Mouse (Mus musculus) urinary bladder, postnatal 36 days (tissue): Measurements from ENCODE around the gene Clybl.

Experiments
- DNase-seq, 2 experiments: peaks; one replicate each; pipeline ENCODE4 v3.0.0; 2022; ENCODE audit warnings: low spot score in 2 of 2, mixed read lengths in 1 of 2

Clybl gene

DNA sequence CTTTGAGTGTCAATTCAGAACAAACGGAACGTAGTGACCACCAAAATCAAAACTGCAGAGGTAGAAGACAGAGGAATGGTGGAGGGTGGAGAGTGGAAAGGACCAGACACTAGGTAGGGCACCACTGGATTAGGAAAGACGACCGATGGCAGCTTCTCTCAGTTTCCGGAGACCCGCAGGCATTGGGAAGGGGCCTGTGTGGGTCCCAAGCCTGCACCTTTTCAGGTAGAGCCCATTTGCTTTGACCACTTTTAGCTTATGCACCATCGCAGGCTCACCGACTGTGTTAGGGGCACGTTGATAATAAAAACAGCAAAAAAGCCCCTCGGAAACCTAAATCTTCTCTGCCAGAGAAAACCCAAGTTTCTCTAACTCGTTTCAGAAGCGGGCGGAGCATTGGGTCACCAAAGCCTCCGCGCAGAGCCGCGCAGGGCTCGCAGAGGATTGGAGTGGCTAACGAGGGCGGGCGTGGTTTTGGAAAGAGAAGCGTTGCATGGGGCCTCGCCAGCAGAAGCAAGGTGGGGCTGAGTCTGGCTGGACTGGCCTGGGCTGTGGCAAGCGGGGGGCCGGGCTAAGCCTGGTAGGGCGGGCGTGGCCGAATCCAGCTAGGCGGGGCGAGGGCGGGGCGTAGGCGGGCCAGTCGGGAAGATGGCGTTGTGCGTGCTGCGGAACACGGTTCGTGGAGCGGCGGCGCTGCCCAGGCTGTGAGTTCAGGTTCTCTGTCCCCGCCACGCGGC lies at the start of gene Clybl:
Gene Clybl, plus strand, starts transcription at position 627 of the 737 bp plus-strand sequence.
- peak; percentile 98 to 99 for DNase-seq

DNA sequence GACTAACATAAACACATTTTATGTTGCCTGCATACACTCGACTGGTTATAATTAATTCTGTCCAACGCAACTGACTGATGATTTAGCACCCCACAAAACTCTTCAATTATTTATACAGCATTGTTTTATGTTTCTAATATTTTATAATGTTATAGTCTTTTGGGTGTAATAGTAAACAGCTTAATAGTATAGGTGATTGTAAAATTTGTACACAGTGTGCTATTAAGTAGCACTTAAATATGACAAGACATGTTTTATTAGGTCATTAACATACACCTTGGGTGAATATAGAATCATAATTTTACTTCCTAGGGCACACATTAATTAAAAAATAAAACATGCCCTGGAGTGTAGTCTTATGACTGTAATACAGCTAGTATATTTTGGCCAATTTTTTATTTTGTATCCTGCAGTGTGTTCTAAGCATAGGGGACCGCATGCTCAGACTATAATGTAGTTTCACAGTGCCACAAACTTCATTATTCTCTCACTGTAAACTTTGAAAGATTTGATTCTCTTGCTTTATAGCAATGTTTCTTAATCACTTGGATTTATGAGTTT lies 45.1 kb upstream of the Clybl start:
- DNase-seq: no peak

DNA sequence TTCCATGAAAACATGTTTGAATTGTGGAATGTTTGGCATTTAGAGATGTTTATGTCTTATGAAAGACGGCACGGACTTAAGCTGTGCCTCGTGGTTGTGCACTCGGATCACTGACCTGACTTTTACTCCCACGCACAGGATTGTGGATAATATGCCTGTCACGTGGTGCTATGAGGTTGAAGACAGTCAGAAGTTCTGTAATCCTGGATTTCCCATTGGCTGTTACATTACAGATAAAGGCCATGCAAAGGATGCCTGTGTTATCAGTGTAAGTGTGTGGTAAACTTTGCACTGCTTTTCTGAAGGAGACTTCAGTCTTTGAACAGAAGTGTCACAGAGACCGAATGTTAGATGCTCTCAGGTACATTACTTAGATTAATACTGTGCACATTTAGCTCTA lies 44.3 kb upstream of the Clybl start:
- DNase-seq: no peak

DNA sequence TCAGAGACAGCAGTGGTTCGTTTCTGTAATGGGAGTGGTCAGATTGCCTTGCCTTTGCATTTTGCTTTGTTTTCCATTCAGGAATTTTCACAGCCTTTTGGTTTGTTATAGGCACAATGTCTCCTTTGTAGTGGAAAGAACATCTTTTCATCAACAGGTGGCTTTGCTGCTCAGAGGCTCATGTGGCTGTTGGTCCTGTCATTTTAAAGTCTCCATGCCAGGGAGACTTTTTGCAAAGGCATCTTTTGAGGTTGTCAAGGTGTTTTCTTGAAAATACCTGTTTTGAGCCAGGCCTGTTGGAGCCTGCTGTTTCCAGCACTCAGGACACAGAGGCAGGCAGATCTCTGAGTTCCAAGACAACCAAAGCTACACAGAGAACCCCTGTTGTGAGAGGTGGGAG lies 41.4 kb upstream of the Clybl start:
- no peak for DNase-seq

DNA sequence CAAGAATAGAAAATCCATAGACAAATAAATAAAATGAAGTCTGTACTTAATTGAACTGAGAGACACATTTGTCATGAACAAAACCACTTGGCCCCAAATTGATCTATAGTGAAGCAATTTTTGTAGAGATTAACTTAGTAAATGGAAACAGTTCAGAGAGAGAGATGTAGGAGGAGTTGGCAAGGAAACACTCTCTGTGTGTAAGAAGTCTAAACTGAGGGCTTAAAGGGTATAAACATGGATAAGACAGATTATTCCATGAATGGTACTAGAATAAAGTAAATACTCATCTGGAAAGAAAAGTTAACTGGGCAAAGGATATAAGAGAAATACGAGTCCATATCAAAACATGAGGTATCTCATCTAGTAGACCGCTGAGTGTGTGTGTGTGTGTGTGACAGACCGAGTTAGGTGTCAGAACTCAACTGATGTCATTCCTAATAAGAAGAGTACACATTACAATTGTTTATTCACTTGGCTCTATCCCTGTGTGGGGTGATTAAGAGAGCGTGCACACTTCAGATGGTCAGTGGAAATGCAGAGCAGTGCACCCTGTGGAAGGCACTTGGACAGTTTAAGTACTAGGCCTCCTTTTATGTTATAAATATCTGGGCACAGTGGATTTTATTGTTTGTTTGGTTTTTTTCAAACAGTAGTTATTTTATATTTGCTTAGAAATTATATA lies 37.8 kb upstream of the Clybl start:
- no peak for DNase-seq

DNA sequence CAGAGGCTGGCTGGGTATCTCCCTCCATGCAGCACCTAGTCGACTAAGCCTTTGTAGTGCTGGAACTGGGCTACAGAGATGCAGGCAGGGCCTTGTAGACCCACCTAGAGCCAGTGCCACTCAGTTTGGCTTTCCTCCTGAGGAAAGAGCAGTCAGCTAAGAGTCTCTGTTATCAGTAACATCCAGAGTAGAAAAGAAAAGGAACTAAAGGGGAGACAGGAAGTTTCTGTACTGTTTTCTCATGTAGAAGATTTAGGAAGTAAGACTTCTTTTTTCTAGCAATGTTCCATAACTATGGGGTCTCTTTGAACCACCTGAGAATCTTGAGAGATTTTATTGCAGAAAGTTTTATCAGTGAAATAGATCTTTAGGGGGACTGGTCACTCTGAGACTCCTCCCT lies 36.1 kb upstream of the Clybl start:
- DNase-seq: no peak

DNA sequence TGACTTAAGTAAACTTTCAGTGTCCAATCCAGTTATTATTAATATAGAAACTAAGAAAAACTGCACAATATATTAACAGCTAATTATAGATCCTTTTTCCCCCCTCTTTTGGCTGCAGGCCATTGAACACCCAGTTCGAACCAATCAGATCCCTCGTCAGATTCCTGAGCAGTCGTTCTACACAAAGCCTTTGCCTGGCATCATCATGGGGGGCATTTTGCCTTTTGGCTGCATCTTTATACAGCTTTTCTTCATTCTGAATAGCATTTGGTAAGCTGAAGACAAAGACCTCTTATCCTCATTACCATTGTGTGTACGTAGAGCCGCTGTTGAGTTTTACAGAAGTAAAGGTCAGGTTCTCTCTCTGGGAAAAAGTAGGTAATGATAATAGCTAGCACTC lies 30.9 kb upstream of the Clybl start:
- DNase-seq: no peak

DNA sequence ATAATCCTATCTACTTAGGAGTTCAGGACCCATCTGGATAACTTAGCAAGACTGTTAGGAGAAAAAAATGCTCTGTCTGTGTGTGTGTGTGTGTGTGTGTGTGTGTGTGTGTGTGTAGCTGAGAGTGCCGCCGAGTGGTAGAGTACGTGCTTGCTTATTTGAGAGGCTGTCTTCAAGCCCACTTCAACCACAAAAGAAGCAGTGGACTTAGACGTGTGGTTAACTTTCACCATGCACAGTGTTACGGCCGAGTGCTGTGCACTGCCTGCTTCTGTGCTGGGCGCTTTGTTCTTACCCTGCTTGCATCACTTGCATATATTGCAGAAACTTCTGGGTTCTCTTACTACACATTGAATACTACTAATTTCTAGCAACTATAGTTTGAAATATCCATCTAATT lies 23.8 kb upstream of the Clybl start:
- DNase-seq: no peak

DNA sequence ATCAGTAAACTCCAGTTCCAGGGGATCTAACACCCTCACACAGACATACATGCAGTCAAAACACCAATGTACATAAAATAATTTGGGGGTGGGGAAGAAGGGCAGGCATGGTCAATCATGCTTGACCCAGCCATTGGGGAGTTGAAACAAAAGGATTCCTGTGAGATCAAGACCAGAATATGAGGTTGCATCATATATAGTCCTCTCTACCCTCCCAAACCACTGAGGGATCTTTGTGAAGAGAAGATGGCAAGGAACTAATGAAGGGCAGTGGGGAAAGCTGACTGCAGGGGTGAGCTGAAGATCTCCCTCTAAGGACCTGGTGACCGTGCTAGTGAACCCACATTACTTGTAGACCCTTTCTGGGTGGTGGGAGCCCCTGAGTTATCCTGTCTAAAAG lies 20.6 kb upstream of the Clybl start:
- DNase-seq: no peak

DNA sequence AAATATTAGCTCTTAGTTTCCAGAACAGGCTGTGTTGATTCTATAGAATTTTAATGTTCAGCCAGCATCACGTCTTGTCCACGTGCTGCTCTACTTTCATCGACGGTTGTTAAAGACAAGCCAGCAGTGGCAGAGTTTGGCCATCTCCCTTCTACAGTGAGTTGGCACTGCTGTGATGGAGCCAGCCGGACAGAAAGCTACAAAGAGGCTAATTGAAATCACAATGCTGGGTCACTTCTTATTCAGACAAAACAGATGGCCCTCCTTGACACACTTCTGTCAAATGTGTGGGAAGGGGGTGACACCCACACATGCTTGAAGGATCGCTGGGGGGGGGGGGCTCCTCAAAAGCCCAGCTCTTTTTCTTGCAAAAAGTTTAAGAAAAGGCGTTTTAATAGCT lies 12.6 kb upstream of the Clybl start:
- DNase-seq: no peak

DNA sequence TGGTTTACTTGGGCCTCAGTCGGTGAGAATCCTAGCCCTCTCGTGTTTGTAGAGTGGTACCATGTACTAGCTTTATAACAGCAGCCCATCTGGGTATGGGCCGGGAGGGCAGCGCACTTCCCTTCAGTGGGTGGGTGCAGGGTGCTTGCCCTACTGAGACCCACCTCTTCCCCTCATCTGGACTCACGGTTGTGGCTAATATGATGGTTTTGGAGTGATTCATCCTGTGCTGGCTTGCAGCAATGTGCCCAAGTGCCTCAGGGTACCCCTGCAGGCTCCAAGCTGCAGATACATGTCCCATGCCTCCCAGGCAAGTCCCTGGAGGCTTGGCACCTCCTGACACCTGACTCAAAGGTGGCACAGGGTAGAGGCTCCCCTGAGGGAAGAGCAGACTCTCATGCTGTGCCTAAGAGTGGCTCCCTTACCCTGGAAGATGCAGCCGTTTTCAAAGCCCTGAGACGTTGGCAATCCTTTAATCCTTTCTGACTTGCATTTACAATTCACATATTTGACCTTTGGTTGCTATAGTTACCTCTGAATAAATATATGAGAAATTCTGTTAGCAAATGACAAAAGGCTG lies 11.2 kb upstream of the Clybl start:
- no peak for DNase-seq

DNA sequence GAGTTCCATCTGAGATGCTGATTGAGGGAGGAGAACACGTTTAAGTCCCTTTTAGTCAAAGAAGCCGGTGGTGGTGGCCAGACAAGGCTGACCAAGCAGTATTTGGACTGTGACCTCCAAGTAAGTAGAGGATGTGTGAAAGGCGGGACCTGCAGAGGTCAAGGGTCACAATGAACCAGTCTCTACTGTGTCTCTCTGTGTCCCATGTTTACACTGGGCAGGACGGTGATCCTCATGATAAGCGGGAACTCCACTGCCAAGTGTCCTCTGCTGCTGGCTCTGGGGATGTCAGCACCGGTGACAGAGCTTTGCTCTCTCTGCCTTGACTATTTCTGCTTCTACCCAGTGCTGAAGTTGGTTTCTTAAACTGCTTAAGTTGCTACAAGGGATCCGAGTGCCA lies 10.5 kb upstream of the Clybl start:
- DNase-seq: no peak

DNA sequence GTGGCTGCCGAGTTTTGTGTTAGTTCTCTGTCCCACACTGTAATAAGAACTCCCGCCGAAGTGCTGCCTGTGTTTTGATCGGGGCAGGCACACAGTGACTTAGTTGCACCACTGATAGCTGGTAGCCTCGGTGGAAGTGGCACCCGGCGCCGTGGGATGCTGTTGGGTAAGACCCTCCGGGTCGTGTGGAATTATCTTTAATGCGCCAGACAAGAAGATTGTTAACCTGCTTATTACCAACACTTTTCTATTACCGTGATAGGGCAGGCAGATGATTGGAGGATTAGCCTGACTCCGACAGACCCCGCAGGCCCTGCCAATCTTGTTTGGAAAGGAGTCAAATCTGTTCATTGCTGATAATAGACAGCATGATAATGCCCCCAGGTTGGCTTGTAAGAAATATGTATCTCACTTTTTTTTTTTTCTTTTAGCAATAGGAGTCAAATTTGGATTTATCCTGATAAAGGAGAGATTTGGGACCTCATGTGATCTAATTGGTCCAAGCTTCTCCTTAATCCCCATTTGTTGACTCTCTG lies 5.2 kb upstream of the Clybl start:
- DNase-seq: no peak

DNA sequence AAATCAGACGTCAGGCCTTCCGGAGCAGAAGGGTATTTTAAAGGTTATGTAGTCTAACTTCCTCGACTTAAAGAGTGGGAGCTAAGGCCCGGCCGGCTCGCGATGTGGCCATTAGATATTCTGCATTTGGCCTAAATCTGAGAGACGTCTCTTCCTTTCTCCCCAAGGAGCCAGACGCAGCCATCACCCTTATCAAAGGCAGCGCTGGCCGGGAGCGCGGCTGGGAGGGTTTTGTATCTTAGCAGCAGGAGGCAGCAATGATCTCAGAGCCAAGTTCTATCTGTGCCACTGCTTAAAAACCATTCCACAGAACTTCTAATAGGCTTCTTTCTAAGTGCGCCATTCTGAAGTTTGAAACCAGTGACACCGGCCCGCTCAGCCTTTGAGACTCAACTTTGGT lies 2.2 kb upstream of the Clybl start:
- DNase-seq: no peak

DNA sequence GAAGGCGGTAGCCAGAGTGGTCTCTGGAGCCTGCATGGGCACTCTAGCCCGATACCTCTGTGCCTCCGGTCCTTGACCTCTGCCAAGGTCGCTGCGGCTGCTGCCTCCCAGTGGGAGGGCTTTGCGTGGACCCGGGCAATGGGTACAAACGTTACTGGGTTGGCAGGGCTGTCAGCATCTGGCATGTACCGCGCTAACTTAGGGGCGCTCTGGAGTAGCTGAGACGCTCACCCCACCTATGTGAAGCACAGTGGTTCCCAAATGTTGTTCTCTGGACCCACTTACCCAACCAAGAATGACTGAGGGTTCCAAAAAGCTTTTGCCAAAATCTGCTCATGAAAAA lies 282 bp downstream of the Clybl start:
- no peak for DNase-seq

DNA sequence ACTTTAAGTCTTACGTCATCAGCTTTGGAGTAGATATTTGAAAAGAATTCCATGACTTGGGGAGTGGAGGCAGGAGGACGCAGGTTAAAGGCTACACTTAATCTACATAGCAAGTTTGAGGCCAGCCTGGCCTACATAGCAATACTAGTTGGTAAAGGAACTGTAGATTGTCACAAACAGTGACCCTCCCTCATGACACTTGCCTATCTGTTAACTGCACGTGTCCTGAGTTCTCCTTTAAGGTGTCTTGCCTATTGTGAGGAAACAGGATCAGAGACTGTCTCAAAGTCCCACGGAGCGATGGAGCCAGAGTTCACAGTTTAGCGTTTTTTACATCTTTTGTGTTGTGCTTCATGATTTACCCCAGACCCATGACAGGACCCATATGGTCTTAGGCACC lies 716 bp downstream of the Clybl start:
- DNase-seq: no peak

DNA sequence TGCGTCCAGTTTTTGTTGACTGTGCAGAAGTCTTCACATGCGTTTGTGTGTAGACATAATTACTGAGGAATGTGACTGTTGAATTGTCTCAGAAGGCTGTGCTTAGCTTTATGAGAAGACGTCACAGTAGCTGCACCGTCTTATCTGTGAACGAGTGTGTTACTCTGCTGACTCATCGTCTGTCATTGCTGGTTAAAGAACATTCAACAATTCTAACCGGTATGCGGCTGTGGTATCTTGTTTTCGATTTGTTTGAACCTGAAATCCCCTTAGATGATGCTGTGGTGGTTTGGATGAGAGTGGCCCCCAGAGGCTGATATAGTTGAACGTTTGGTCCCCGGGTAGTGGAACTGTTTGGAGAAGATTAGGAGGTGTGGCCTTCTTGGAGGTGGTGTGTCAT lies 2.5 kb downstream of the Clybl start:
- DNase-seq: no peak

DNA sequence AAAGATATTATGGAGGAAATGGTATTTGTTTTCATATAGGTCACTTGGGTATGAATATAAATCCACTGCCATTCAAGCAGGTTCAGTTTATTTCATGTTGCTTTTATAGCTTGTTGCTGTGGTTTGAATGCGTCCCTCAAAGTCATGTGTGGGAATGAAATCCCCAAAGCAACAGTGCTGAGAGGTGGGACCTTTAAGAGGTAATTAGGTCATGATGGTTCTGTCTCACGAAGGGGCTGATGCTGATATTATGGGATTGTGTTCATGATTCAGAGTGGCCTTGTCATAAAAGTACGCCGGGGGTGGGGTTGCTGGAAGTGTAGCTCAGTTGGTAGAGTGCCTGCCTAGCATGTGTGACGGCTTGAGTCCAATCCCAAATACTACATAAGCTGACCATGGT lies 6.7 kb downstream of the Clybl start:
- DNase-seq: no peak

DNA sequence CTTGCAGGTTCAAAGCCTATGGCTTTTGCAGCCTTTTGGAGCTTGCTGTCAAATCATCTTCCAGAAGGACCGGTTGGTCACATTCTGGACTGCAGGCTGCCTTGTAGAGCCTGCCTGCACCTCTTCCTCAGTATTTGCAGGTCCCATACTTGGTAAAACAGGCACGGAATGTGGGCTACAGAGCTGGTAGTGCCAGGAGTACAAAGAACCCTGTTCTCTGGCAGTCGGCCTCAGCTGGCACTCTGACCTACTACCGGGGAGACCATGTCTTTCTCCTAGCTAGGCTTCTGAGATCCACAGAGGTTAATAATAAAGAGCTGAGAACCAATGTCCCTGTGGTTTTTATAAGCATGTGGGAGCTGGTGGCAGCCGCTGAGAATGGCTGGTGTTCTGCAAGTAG lies 8.4 kb downstream of the Clybl start:
- DNase-seq: no peak

DNA sequence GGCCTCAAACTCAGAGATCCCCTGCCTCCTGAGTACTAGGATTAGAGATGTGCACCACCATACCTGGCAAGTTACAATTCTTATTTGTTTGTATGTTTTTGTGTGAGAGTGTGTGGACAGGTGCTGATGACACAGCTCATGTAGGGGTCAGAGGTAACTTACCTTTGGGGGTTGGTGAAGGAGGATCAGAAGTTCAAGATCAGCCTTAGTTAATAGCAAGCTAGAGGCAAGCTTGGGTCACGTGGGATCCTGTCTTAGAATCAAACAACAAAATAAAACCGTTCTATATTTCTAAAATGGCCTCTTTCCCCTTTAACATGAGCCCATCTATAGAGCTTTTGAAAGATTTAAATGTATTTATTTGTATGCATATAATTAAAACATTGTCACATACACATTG lies 9.0 kb downstream of the Clybl start:
- DNase-seq: no peak

DNA sequence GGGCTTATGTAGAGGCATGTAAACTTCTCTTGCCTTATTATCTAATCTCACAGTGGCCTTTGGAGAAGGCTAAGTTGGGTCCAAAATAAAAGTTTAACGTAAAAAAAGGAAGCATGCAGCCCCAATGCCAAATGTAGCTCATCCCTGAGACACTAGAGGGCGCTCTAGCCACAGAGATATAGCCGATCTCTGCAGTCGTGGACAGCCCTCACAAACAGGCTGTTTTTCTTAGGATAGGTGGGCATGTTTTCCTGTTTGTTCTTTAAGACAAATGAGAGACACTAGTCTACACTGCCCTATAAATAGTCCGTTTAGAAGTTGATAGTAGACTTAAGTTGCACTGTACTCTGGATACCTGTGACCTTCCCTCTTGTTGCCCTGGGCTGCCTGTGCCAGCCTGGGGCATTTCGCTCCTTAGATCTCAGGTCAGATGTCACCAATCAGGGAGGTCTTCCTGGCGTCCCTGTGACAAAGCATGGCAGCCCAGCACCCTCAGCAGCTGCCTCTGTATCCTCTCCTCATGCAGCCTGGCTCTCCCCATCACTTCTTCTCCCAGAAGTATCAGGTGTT lies 9.5 kb downstream of the Clybl start:
- peak; percentile 31 to 34 for DNase-seq

DNA sequence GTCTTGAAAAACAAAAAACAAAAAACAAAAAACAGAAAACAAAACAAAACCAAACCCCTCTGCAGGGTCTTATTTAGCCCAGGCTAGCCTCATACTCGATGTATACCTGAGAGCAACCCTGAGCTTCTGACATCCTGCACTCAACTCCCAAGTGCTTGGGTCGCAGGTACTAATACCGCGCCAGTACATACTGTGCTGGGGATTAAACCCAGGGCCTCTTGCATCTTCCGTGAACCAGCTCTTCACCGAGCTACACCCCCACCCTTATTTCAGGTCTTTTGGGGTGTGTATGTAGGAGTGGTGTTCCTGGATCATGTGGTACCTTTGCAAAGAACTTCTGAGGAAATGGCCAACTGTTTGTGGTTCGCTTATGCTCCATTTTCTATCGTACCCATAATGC lies 13.1 kb downstream of the Clybl start:
- DNase-seq: no peak

DNA sequence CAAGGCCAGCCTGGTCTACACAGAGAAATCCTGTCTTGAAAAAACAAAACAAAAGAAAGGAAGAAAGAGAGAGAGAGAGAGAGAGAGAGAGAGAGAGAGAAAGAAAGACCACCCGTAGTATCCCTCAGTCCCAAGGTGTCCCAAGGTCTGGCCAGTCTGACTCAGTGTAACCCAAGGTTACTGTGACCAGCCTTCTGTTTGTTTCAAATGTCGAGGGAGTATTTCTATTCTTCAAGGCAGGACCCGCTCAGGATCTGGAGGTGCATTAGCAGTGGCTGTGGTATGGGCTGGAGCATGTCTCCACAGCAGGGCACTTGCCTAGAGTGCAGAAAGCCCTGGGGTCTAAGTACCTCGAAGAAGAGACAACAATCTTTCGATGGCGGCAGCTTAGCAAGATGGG lies 15.3 kb downstream of the Clybl start:
- DNase-seq: no peak
